Mouse (Mus musculus) adrenal gland, adult (tissue): ENCODE results near the gene Ahdc1.

Source experiments
- DNase-seq, 2 experiments: peaks; one replicate each; pipeline ENCODE4 v3.0.0; 2022 to 2023; ENCODE audit warnings: low spot score in 1 of 2; ENCODE audit not compliant: inconsistent age in 2 of 2

Ahdc1 gene

GRCm38 (mm10) chr4:133011028-133011820 lies at the start of gene Ahdc1:
Ahdc1 (plus strand) TSS chr4:133011260.
- DNase-seq, result peak; percentile 94 to 98

GRCm38 (mm10) chr4:132961866-132962265 lies 49.2 kb upstream of the Ahdc1 start:
- no peak for DNase-seq

GRCm38 (mm10) chr4:132962628-132963027 lies 48.4 kb upstream of the Ahdc1 start:
- DNase-seq, result no peak

- DNase-seq, result peak in 1 of 2 experiments; percentile 34
Measured at GRCm38 (mm10) chr4:132963436-132963835, 47.6 kb upstream of the Ahdc1 start.

GRCm38 (mm10) chr4:132964064-132964463 lies 47.0 kb upstream of the Ahdc1 start:
- no peak for DNase-seq

GRCm38 (mm10) chr4:132964473-132964872 lies 46.6 kb upstream of the Ahdc1 start:
- DNase-seq, result no peak

- DNase-seq, result no peak
Measured at GRCm38 (mm10) chr4:132968105-132968938, 42.7 kb upstream of the Ahdc1 start.

GRCm38 (mm10) chr4:132971601-132972000 lies 39.5 kb upstream of the Ahdc1 start:
- DNase-seq, result no peak

- no peak for DNase-seq
Measured at GRCm38 (mm10) chr4:132972101-132972500, 39.0 kb upstream of the Ahdc1 start.

- no peak for DNase-seq
Measured at GRCm38 (mm10) chr4:132972556-132972955, 38.5 kb upstream of the Ahdc1 start.

- no peak for DNase-seq
Measured at GRCm38 (mm10) chr4:132973186-132973585, 37.9 kb upstream of the Ahdc1 start.

- DNase-seq, result no peak
Measured at GRCm38 (mm10) chr4:132973814-132974398, 37.2 kb upstream of the Ahdc1 start, which contains the start of gene Fgr. Fgr (plus strand) TSS chr4:132974095.

- peak; percentile 86 to 96 for DNase-seq
Measured at GRCm38 (mm10) chr4:132974904-132975303, 36.2 kb upstream of the Ahdc1 start.

- no peak for DNase-seq
Measured at GRCm38 (mm10) chr4:132975791-132976190, 35.3 kb upstream of the Ahdc1 start.

GRCm38 (mm10) chr4:132976729-132977128 lies 34.3 kb upstream of the Ahdc1 start:
- DNase-seq, result peak in 1 of 2 experiments; percentile 39

- peak in 1 of 2 experiments; percentile 41 for DNase-seq
Measured at GRCm38 (mm10) chr4:132977597-132977996, 33.5 kb upstream of the Ahdc1 start.

- DNase-seq, result no peak
Measured at GRCm38 (mm10) chr4:132979186-132979585, 31.9 kb upstream of the Ahdc1 start.

GRCm38 (mm10) chr4:132981621-132982020 lies 29.4 kb upstream of the Ahdc1 start:
- no peak for DNase-seq

GRCm38 (mm10) chr4:132982999-132983398 lies 28.1 kb upstream of the Ahdc1 start:
- no peak for DNase-seq

GRCm38 (mm10) chr4:132983664-132984512 lies 27.2 kb upstream of the Ahdc1 start:
- DNase-seq, result peak; percentile 47 to 73
